Mouse (Mus musculus) lung, embryonic 16.5 days (tissue): Measurements from ENCODE around the gene Ldlrad1. TPM values are rescaled to one million over a fixed set of nuclear protein-coding genes. Genes with fewer than 3 reads are reported as not detected.

ENCODE experiments used
- ATAC-seq: fragments of 200-750 bp; cut with Nextera tagmentation; 2 replicates; pipeline ENCODE4 v1.8.0; 2017; ENCODE audit warnings: low read depth, mild to moderate bottlenecking, moderate library complexity
- H3K27ac ChIP-seq: fragments of 300-500 bp; sonication (generic); 2 replicates; pipeline ENCODE4 v1.5.1; 2014; ENCODE audit warnings: mild to moderate bottlenecking, control low read depth, low read length
- H3K27me3 ChIP-seq: fragments of 300-500 bp; sonication (generic); 2 replicates; pipeline ENCODE4 v1.6.1; 2014; ENCODE audit warnings: low read depth, low read length, mixed read lengths; ENCODE audit not compliant: control insufficient read depth, insufficient read depth
- H3K36me3 ChIP-seq: fragments of 300-500 bp; sonication (generic); 2 replicates; pipeline ENCODE4 v1.6.1; 2014; ENCODE audit warnings: low read length; ENCODE audit not compliant: control insufficient read depth, insufficient read depth
- H3K4me1 ChIP-seq: fragments of 300-500 bp; sonication (generic); replicated peaks from 2 replicates; pipeline ENCODE4 v1.6.1; 2014; ENCODE audit warnings: low read length, mixed read lengths; ENCODE audit not compliant: control insufficient read depth, insufficient read depth
- H3K4me2 ChIP-seq: fragments of 300-500 bp; sonication (generic); 2 replicates; pipeline ENCODE4 v1.6.1; 2014; ENCODE audit warnings: low read depth, low read length, control low read depth
- H3K4me3 ChIP-seq: fragments of 300-500 bp; sonication (generic); 2 replicates; pipeline ENCODE4 v1.5.1; 2014; ENCODE audit warnings: mild to moderate bottlenecking, low read length, control low read depth
- H3K9ac ChIP-seq: fragments of 300-500 bp; sonication (generic); 2 replicates; pipeline ENCODE4 v1.6.1; 2014; ENCODE audit warnings: low read length, control low read depth
- H3K9me3 ChIP-seq: fragments of 300-500 bp; sonication (generic); 2 replicates; pipeline ENCODE4 v1.6.1; 2016; ENCODE audit warnings: low read length; ENCODE audit not compliant: control insufficient read depth
- WGBS: fragments of 180-500 bp; shearing (Covaris S2); extraction: QIAGEN DNeasy Blood & Tissue Kit; methylation state at CpG from one replicate; pipeline ENCODE4 v1.1.7; 2014; 5-methylcytosine and 5-hydroxymethylcytosine counted together
- polyA plus RNA-seq: library from polyadenylated mRNA; unstranded; fragments of >200 nt; fragmentation: Nextera tagmentation; extraction: Ambion mirVana; gene quantifications from 2 replicates; pipeline ENCODE4 v1.2.1, GENCODE M21; 2015

Gene Ldlrad1
- 0.23 and 0.72 TPM in 2 replicates for polyA plus RNA-seq

- peaks cover 10% of the 10 kb centered on the region for H3K4me1 ChIP-seq
- H3K9ac ChIP-seq = no peak within 1 kb of the TSS
- no peaks in the 10 kb centered on the region for H3K27me3 ChIP-seq
- H3K4me2 ChIP-seq = no peak within 1 kb of the TSS
- WGBS = 80% methylated on average over 3 of the region's 3 CpGs
- no peaks in the 10 kb centered on the region for H3K9me3 ChIP-seq
- H3K27ac ChIP-seq = peak within 1 kb of the TSS; percentile 40
- no peak within 1 kb of the TSS for H3K4me3 ChIP-seq
- H3K36me3 ChIP-seq = peaks cover 10% of the 10 kb centered on the region
- no peak for ATAC-seq
Observed at GRCm38 (mm10) chr4:107208880-107209279, at the start of gene Ldlrad1. Gene Ldlrad1, plus strand, starts transcription at chr4:107209180.

GRCm38 (mm10) chr4:107160181-107160580, 48.8 kb upstream of the Ldlrad1 start:
- no peaks in the 10 kb centered on the region for H3K27me3 ChIP-seq
- no peak overlapping the region for H3K4me2 ChIP-seq
- H3K4me3 ChIP-seq = no peak overlapping the region
- WGBS = 89% methylated on average over 8 of the region's 8 CpGs
- H3K9me3 ChIP-seq = no peaks in the 10 kb centered on the region
- H3K36me3 ChIP-seq = peaks cover 13% of the 10 kb centered on the region
- peaks cover 6% of the 10 kb centered on the region; the same call in 1 of the 2 replicates for H3K4me1 ChIP-seq
- no peak for ATAC-seq
- H3K27ac ChIP-seq = no peak overlapping the region
- H3K9ac ChIP-seq = no peak overlapping the region

- ATAC-seq = peak; percentile 26
- H3K27ac ChIP-seq = no peak overlapping the region
- no peak overlapping the region for H3K4me3 ChIP-seq
- H3K4me1 ChIP-seq = peaks cover 6% of the 10 kb centered on the region; the same call in 1 of the 2 replicates
- H3K9ac ChIP-seq = no peak overlapping the region
- H3K9me3 ChIP-seq = no peaks in the 10 kb centered on the region
- whole genome bisulfite sequencing = 55% methylated on average over 10 of the region's 10 CpGs
- no peak overlapping the region for H3K4me2 ChIP-seq
- no peaks in the 10 kb centered on the region for H3K27me3 ChIP-seq
- peaks cover 15% of the 10 kb centered on the region for H3K36me3 ChIP-seq
Observed at GRCm38 (mm10) chr4:107163341-107163740, 45.6 kb upstream of the Ldlrad1 start.

GRCm38 (mm10) chr4:107163756-107164587, 45.0 kb upstream of the Ldlrad1 start:
- no peak overlapping the region for H3K27ac ChIP-seq
- no peak overlapping the region for H3K9ac ChIP-seq
- H3K27me3 ChIP-seq = no peaks in the 10 kb centered on the region
- H3K4me3 ChIP-seq = no peak overlapping the region
- peak; percentile 79 for ATAC-seq
- no peak overlapping the region for H3K4me2 ChIP-seq
- H3K9me3 ChIP-seq = no peaks in the 10 kb centered on the region
- peaks cover 15% of the 10 kb centered on the region for H3K36me3 ChIP-seq
- peaks cover 6% of the 10 kb centered on the region; the same call in 1 of the 2 replicates for H3K4me1 ChIP-seq
- 31% methylated on average over 9 of the region's 9 CpGs for WGBS

- Histone ChIP-seq H3K9me3 (no peaks in the 10 kb centered on the region), H3K27me3 (no peaks in the 10 kb centered on the region), H3K36me3 (peaks cover 8% of the 10 kb centered on the region), H3K9ac (no peak overlapping the region), H3K27ac (no peak overlapping the region), H3K4me1 (peaks cover 6% of the 10 kb centered on the region; the same call in 1 of the 2 replicates), H3K4me2 (no peak overlapping the region), H3K4me3 (no peak overlapping the region)
- ATAC-seq = no peak
- WGBS = 58% methylated on average over 5 of the region's 5 CpGs
Observed at GRCm38 (mm10) chr4:107166700-107167099, 42.3 kb upstream of the Ldlrad1 start.

GRCm38 (mm10) chr4:107167798-107168197, 41.2 kb upstream of the Ldlrad1 start:
- Histone ChIP-seq H3K4me3 (no peak overlapping the region), H3K27ac (no peak overlapping the region), H3K4me2 (no peak overlapping the region), H3K4me1 (peaks cover 6% of the 10 kb centered on the region; the same call in 1 of the 2 replicates), H3K9me3 (no peaks in the 10 kb centered on the region), H3K27me3 (no peaks in the 10 kb centered on the region), H3K36me3 (peaks cover 8% of the 10 kb centered on the region), H3K9ac (no peak overlapping the region)
- 85% methylated on average over 5 of the region's 5 CpGs for WGBS
- no peak for ATAC-seq

GRCm38 (mm10) chr4:107177506-107177905, 31.5 kb upstream of the Ldlrad1 start:
- peak overlapping the region; percentile 99 for H3K27ac ChIP-seq
- no peak for ATAC-seq
- H3K36me3 ChIP-seq = no peaks in the 10 kb centered on the region; the same call in 1 of the 2 replicates
- peak overlapping the region; percentile 60 for H3K4me3 ChIP-seq
- H3K9ac ChIP-seq = peak overlapping the region; percentile 72
- no peaks in the 10 kb centered on the region for H3K9me3 ChIP-seq
- H3K4me2 ChIP-seq = peak overlapping the region; percentile 64
- peaks cover 16% of the 10 kb centered on the region for H3K4me1 ChIP-seq
- 21% methylated on average over 11 of the region's 11 CpGs for WGBS
- H3K27me3 ChIP-seq = no peaks in the 10 kb centered on the region

GRCm38 (mm10) chr4:107178182-107178829, 30.7 kb upstream of the Ldlrad1 start, which contains the start of gene Tmem59:
Gene Tmem59, plus strand, starts transcription at chr4:107178399.
- peak within 1 kb of the TSS; percentile 99 for H3K27ac ChIP-seq
- peak within 1 kb of the TSS; percentile 75 for H3K4me2 ChIP-seq
- H3K36me3 ChIP-seq = no peaks in the 10 kb centered on the region
- under 1% methylated on average over 48 of the region's 49 CpGs for WGBS
- peak within 1 kb of the TSS; percentile 72 for H3K9ac ChIP-seq
- no peaks in the 10 kb centered on the region for H3K27me3 ChIP-seq
- peaks cover 16% of the 10 kb centered on the region for H3K4me1 ChIP-seq
- ATAC-seq = peak; percentile 97
- no peaks in the 10 kb centered on the region for H3K9me3 ChIP-seq
- H3K4me3 ChIP-seq = peak within 1 kb of the TSS; percentile 60

- no peaks in the 10 kb centered on the region for H3K27me3 ChIP-seq
- under 1% methylated on average over 47 of the region's 47 CpGs for WGBS
- no peaks in the 10 kb centered on the region for H3K36me3 ChIP-seq
- peaks cover 16% of the 10 kb centered on the region for H3K4me1 ChIP-seq
- peak; percentile 13 for ATAC-seq
- H3K9ac ChIP-seq = peak within 1 kb of the TSS; percentile 72
- H3K27ac ChIP-seq = peak within 1 kb of the TSS; percentile 99
- H3K4me3 ChIP-seq = peak within 1 kb of the TSS; percentile 60
- H3K4me2 ChIP-seq = peak within 1 kb of the TSS; percentile 75
- no peaks in the 10 kb centered on the region for H3K9me3 ChIP-seq
Observed at GRCm38 (mm10) chr4:107178830-107179490, 30.0 kb upstream of the Ldlrad1 start, which contains the start of gene Tceanc2. Gene Tceanc2, minus strand, starts transcription at chr4:107179116.
